Mouse (Mus musculus) limb, embryonic 15.5 days (tissue): ENCODE measurements around the gene Cdh13. TPM values are rescaled to one million over a fixed set of nuclear protein-coding genes. Genes with fewer than 3 reads are reported as not detected.
"Not testable (repeated sequence)": the region's sequence is repeated elsewhere in the genome, so short reads cannot be mapped to it uniquely, and the experiment has no call there.

ENCODE experiments used
- ATAC-seq: fragments of 200-750 bp; cut with Nextera tagmentation; 2 replicates; pipeline ENCODE4 v1.8.0; 2017; ENCODE audit warnings: low read depth, moderate TSS enrichment; ENCODE audit not compliant: insufficient number of reproducible peaks, low FRiP score, low TSS enrichment
- H3K27ac ChIP-seq: fragments of 300-500 bp; sonication (generic); 2 replicates; pipeline ENCODE4 v1.5.1; 2015; ENCODE audit warnings: moderate library complexity, mild to moderate bottlenecking, inconsistent platforms
- H3K27me3 ChIP-seq: fragments of 300-500 bp; sonication (generic); 2 replicates; pipeline ENCODE4 v1.6.1; 2015; ENCODE audit warnings: inconsistent platforms
- H3K36me3 ChIP-seq: fragments of 300-500 bp; sonication (generic); 2 replicates; pipeline ENCODE4 v1.6.1; 2015; ENCODE audit warnings: inconsistent platforms
- H3K4me1 ChIP-seq: fragments of 300-500 bp; sonication (generic); 2 replicates; pipeline ENCODE4 v1.6.1; 2015; ENCODE audit warnings: inconsistent platforms
- H3K4me2 ChIP-seq: fragments of 300-500 bp; sonication (generic); 2 replicates; pipeline ENCODE4 v1.6.1; 2015; ENCODE audit warnings: mild to moderate bottlenecking, inconsistent platforms
- H3K4me3 ChIP-seq: fragments of 300-500 bp; sonication (generic); 2 replicates; pipeline ENCODE4 v1.5.1; 2015; ENCODE audit warnings: mild to moderate bottlenecking, inconsistent platforms
- H3K9ac ChIP-seq: fragments of 300-500 bp; sonication (generic); 2 replicates; pipeline ENCODE4 v1.6.1; 2015; ENCODE audit warnings: inconsistent platforms
- H3K9me3 ChIP-seq: fragments of 300-500 bp; sonication (generic); 2 replicates; pipeline ENCODE4 v1.6.1; 2016; ENCODE audit warnings: inconsistent platforms
- WGBS: fragments of 180-500 bp; shearing (Covaris S2); methylation state at CpG from one replicate; pipeline ENCODE4 v1.1.7; 2015; 5-methylcytosine and 5-hydroxymethylcytosine counted together
- polyA plus RNA-seq: library from polyadenylated mRNA; unstranded; fragments of >200 nt; fragmentation: Nextera tagmentation; extraction: Ambion mirVana; gene quantifications from 2 replicates; pipeline ENCODE4 v1.2.1, GENCODE M21; 2015

Cdh13 gene
- polyA plus RNA-seq, 1 experiment from 2014 or later = 17.9 TPM

DNA sequence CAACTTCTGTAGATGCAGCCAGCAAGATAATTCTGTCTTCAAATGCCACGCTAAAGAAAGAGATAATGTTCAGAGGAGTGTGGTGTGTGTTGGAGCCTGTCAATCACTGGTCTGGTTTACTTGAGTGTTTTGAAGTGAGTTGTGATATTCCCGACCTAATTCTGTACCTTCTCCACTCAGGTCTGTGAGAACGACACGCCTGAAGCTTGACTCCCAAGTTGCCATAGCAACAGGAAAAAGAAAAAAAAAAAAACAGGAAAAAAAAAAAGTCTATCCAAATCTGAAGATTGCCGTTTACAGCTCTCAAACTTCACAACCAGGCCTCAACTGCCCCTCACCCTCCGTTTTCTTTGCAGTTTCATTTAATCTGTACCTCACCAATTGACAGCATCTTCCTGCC lies 1039.7 kb downstream of the Cdh13 start:
- Histone ChIP-seq H3K9me3 (no peaks in the 10 kb centered on the region), H3K4me3 (no peak overlapping the region), H3K4me1 (no peaks in the 10 kb centered on the region), H3K27me3 (no peaks in the 10 kb centered on the region), H3K27ac (no peak overlapping the region), H3K36me3 (no peaks in the 10 kb centered on the region), H3K9ac (no peak overlapping the region), H3K4me2 (no peak overlapping the region)
- ATAC-seq = no peak
- 58% methylated on average over 6 of the region's 6 CpGs for WGBS

- H3K27me3 ChIP-seq = no peaks in the 10 kb centered on the region
- H3K27ac ChIP-seq = no peak overlapping the region
- H3K9me3 ChIP-seq = no peaks in the 10 kb centered on the region
- H3K4me2 ChIP-seq = no peak overlapping the region
- WGBS = 75% methylated on average over 4 of the region's 4 CpGs
- H3K4me1 ChIP-seq = 0 out of 2 replicates have a peak, but pooled peaks cover 3% of the 10 kb centered on the region
- ATAC-seq = no peak
- H3K36me3 ChIP-seq = no peaks in the 10 kb centered on the region
- no peak overlapping the region for H3K4me3 ChIP-seq
- H3K9ac ChIP-seq = no peak overlapping the region
Observed at GRCm38 (mm10) chr8:119339546-119339945, 1056.0 kb downstream of the Cdh13 start.

GRCm38 (mm10) chr8:119343606-119344005 lies 1060.1 kb downstream of the Cdh13 start:
- no peak for ATAC-seq
- Histone ChIP-seq H3K27ac (no peak overlapping the region), H3K4me3 (peak overlapping the region; percentile 92), H3K36me3 (peaks cover 23% of the 10 kb centered on the region), H3K4me2 (peak overlapping the region; percentile 31), H3K9ac (no peak overlapping the region), H3K9me3 (no peaks in the 10 kb centered on the region), H3K27me3 (no peaks in the 10 kb centered on the region), H3K4me1 (peaks cover 10% of the 10 kb centered on the region)
- WGBS = 84% methylated on average over 3 of the region's 3 CpGs

- peak; percentile 97 for ATAC-seq
- H3K4me3 ChIP-seq = peak within 1 kb of the TSS; percentile 92
- peak within 1 kb of the TSS; percentile 50 for H3K27ac ChIP-seq
- no peaks in the 10 kb centered on the region for H3K27me3 ChIP-seq
- H3K9ac ChIP-seq = peak within 1 kb of the TSS; percentile 86
- H3K9me3 ChIP-seq = no peaks in the 10 kb centered on the region
- H3K4me1 ChIP-seq = peaks cover 10% of the 10 kb centered on the region
- WGBS = 3% methylated on average over 52 of the region's 52 CpGs
- peak within 1 kb of the TSS; percentile 66 for H3K4me2 ChIP-seq
- H3K36me3 ChIP-seq = peaks cover 30% of the 10 kb centered on the region
Observed at GRCm38 (mm10) chr8:119344190-119344856, 1060.8 kb downstream of the Cdh13 start, which contains the start of gene Hsbp1. Gene Hsbp1, plus strand, starts transcription at chr8:119344488.

- no peak for ATAC-seq
- H3K27ac ChIP-seq = peak overlapping the region; percentile 50; the same call in 1 of the 2 replicates
- peaks cover 35% of the 10 kb centered on the region for H3K36me3 ChIP-seq
- H3K9me3 ChIP-seq = no peaks in the 10 kb centered on the region
- H3K4me2 ChIP-seq = peak overlapping the region; percentile 66
- peaks cover 10% of the 10 kb centered on the region for H3K4me1 ChIP-seq
- peak overlapping the region; percentile 86 for H3K9ac ChIP-seq
- no peaks in the 10 kb centered on the region for H3K27me3 ChIP-seq
- 49% methylated on average over 22 of the region's 22 CpGs for WGBS
- peak overlapping the region; percentile 92 for H3K4me3 ChIP-seq
Observed at GRCm38 (mm10) chr8:119345029-119345682, 1061.6 kb downstream of the Cdh13 start.

GRCm38 (mm10) chr8:119345683-119346075 lies 1062.1 kb downstream of the Cdh13 start:
- H3K9ac ChIP-seq = no peak overlapping the region
- peaks cover 40% of the 10 kb centered on the region for H3K36me3 ChIP-seq
- no peaks in the 10 kb centered on the region for H3K27me3 ChIP-seq
- peak overlapping the region; percentile 66 for H3K4me2 ChIP-seq
- 85% methylated on average over 15 of the region's 15 CpGs for WGBS
- peaks cover 10% of the 10 kb centered on the region for H3K4me1 ChIP-seq
- H3K9me3 ChIP-seq = no peaks in the 10 kb centered on the region
- ATAC-seq = no peak
- peak overlapping the region; percentile 92 for H3K4me3 ChIP-seq
- H3K27ac ChIP-seq = no peak overlapping the region

GRCm38 (mm10) chr8:119351647-119352046 lies 1068.1 kb downstream of the Cdh13 start:
- Histone ChIP-seq H3K4me3 (no peak overlapping the region), H3K36me3 (peaks cover 47% of the 10 kb centered on the region), H3K9ac (no peak overlapping the region), H3K4me1 (no peaks in the 10 kb centered on the region), H3K9me3 (no peaks in the 10 kb centered on the region), H3K27me3 (no peaks in the 10 kb centered on the region), H3K4me2 (no peak overlapping the region), H3K27ac (no peak overlapping the region)
- 93% methylated on average over 19 of the region's 19 CpGs for WGBS
- ATAC-seq = no peak

DNA sequence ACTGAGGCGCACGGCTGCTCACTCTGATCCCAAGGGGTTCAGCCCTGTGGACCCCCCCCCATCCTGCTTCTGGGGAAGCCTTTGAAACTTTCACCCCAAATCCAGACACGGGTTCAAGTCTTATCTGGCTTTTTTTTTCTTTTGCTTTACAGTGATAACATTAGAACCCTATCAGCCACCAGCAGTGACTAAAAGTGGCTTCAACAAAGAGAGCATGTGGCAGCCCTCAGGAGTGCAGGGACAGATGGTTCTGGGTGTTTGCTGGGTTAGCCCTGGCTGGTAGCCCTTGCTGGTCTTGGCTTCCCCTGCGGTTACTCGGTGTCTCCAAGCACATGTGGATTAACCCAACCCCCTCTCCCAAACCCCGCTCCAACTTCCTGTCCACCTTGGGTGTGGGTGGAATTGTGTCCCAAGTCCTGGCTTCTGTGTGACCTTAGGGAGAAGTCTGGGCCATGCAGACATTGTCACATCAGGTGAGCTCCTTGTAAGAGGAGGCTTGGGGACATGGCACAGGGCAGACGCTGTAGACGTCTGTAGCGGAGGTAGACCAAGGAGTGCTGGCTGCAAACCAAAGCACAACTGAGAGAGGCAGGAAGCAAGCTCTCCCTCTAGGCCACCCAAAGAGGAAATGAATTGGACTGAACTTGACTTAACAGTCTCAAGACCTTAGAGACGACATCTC lies 1069.6 kb downstream of the Cdh13 start:
- Histone ChIP-seq H3K36me3 (peaks cover 32% of the 10 kb centered on the region), H3K27ac (no peak overlapping the region), H3K27me3 (no peaks in the 10 kb centered on the region), H3K4me1 (no peaks in the 10 kb centered on the region), H3K4me2 (no peak overlapping the region), H3K9ac (no peak overlapping the region), H3K9me3 (no peaks in the 10 kb centered on the region), H3K4me3 (no peak overlapping the region)
- no peak for ATAC-seq
- 79% methylated on average over 10 of the region's 10 CpGs for WGBS

DNA sequence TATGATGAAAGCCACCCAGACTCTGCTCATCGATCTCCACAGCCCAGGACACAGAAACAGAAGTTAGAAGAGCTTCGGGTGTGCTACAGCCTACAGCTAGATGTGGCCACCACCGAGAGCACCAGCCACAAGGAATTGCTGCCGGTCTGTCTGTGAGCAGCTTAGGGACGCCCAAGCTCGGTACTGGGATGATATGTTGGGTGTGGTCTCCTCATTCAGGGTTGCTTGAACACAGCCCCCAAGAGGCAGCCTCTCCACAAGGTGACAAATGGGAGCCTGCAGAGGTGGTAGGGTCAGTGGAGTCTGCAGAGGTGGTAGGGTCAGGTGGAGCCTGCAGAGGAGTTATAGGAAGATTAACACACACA lies 1070.1 kb downstream of the Cdh13 start:
- no peak overlapping the region for H3K27ac ChIP-seq
- no peak overlapping the region for H3K4me3 ChIP-seq
- H3K9me3 ChIP-seq = no peaks in the 10 kb centered on the region
- peaks cover 27% of the 10 kb centered on the region for H3K36me3 ChIP-seq
- H3K4me1 ChIP-seq = no peaks in the 10 kb centered on the region
- no peak overlapping the region for H3K4me2 ChIP-seq
- 81% methylated on average over 6 of the region's 6 CpGs for WGBS
- ATAC-seq = no peak
- no peaks in the 10 kb centered on the region for H3K27me3 ChIP-seq
- no peak overlapping the region for H3K9ac ChIP-seq

DNA sequence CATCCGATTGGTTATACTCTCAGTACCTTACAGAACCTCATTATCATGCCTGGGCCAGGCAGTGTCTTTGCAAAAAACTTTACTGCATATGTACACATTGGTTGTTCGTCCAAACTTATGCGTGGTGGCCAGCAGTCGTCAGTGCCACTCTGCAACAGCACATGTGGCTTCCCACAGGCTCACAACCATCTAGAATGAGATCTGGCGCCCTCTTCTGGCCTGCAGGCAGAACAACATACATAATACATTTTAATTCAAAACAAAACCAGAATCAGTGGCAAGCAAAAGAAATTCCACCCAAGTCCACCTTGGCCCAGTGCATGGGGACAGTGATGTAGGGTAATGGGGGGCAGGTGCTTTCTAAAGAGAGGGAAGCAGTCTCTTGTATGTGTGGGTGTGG lies 1073.1 kb downstream of the Cdh13 start:
- WGBS = 71% methylated on average over 5 of the region's 5 CpGs
- not testable (repeated sequence) for H3K27ac ChIP-seq, H3K4me2 ChIP-seq, H3K27me3 ChIP-seq, H3K9me3 ChIP-seq, H3K36me3 ChIP-seq, H3K4me1 ChIP-seq, H3K9ac ChIP-seq, H3K4me3 ChIP-seq, ATAC-seq

- Histone ChIP-seq H3K27me3 (no peaks in the 10 kb centered on the region), H3K9me3 (no peaks in the 10 kb centered on the region), H3K9ac (no peak overlapping the region), H3K4me2 (no peak overlapping the region), H3K27ac (no peak overlapping the region), H3K4me3 (no peak overlapping the region), H3K36me3 (no peaks in the 10 kb centered on the region), H3K4me1 (no peaks in the 10 kb centered on the region)
- ATAC-seq = no peak
- WGBS = 42% methylated on average over 7 of the region's 7 CpGs
Observed at GRCm38 (mm10) chr8:119358175-119358574, 1074.6 kb downstream of the Cdh13 start.

DNA sequence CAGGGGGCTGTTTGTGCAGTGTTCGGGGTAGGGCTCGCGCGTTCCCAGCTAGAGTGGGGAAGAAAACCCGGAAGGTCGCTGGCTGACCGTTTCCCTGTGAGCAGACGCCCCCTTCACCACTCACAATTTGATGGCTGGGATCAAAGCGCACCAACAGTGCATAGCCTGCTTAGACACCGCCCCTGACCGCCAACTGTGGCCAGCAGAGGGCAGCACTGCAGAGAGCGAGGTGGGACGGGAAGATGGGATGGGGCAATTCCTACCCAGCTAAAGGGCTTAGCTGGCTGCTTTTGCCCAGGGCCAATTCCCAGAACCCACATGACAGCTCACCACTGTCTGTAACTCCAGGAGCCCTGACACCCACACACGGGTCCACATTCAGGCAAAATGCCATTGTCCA lies 1075.3 kb downstream of the Cdh13 start:
- 42% methylated on average over 14 of the region's 14 CpGs for WGBS
- Histone ChIP-seq H3K4me1 (no peaks in the 10 kb centered on the region), H3K36me3 (no peaks in the 10 kb centered on the region), H3K4me3 (no peak overlapping the region), H3K27ac (no peak overlapping the region), H3K9me3 (no peaks in the 10 kb centered on the region), H3K4me2 (no peak overlapping the region), H3K27me3 (no peaks in the 10 kb centered on the region), H3K9ac (no peak overlapping the region)
- no peak for ATAC-seq
